Mouse (Mus musculus) CH12.LX (cell line): Measurements from ENCODE around the gene Lime1. TPM values are rescaled to one million over a fixed set of nuclear protein-coding genes. Genes with fewer than 3 reads are reported as not detected.
A peak's percentile ranks its signal among the peaks of the same experiment; 100 is the strongest.

Experiments used
- DNase-seq: peaks from one replicate; pipeline ENCODE4 v3.0.0-alpha.2; 2013; ENCODE audit errors: extremely low read depth
- H3K27ac ChIP-seq: 2 replicates; pipeline ENCODE4 v1.5.1; 2012; ENCODE audit warnings: low read depth, mild to moderate bottlenecking, control low read depth, moderate library complexity; ENCODE audit not compliant: insufficient read depth
- H3K27me3 ChIP-seq: replicated peaks from 2 replicates; pipeline ENCODE3; 2012; ENCODE audit warnings: inconsistent platforms
- H3K36me3 ChIP-seq, 2 experiments: replicated peaks in 1 of 2; 2 replicates each; pipeline versions ENCODE3 to v1.6.1; 2012; ENCODE audit warnings: inconsistent platforms in 1 of 2, low read length in 1 of 2, mild to moderate bottlenecking in 1 of 2, mixed read lengths in 1 of 2, moderate library complexity in 1 of 2; ENCODE audit not compliant: control insufficient read depth in 1 of 2, insufficient read depth in 1 of 2
- H3K4me1 ChIP-seq, 2 experiments: 2 replicates each; pipeline ENCODE4 v1.6.1; 2012; ENCODE audit warnings: inconsistent platforms in 1 of 2, moderate library complexity in 1 of 2; ENCODE audit not compliant: insufficient read depth in 2 of 2, control insufficient read depth in 1 of 2
- H3K4me2 ChIP-seq: 2 replicates; pipeline ENCODE4 v1.6.1; 2012; ENCODE audit warnings: low read depth, mild to moderate bottlenecking, control low read depth; ENCODE audit not compliant: poor library complexity, insufficient read depth, severe bottlenecking
- H3K4me3 ChIP-seq, 3 experiments: fragments of 150-350 bp in 1 of 3; sonication (generic) in 1 of 3; replicated peaks in 1 of 3; 2 replicates each; pipeline versions ENCODE3 to v1.5.1; 2011 to 2012; ENCODE audit warnings: low read depth in 2 of 3, low read length in 2 of 3, mild to moderate bottlenecking in 2 of 3, moderate library complexity in 2 of 3, control low read depth in 1 of 3, improper control_type of control experiment in 1 of 3, inconsistent platforms in 1 of 3, mixed read lengths in 1 of 3; ENCODE audit not compliant: poor library complexity in 1 of 3
- H3K79me2 ChIP-seq: replicated peaks from 2 replicates; pipeline ENCODE4 v1.6.1; 2012; ENCODE audit warnings: mild to moderate bottlenecking, moderate library complexity; ENCODE audit not compliant: control insufficient read depth, poor library complexity, insufficient read depth, severe bottlenecking; ENCODE audit errors: extremely low read depth
- H3K9ac ChIP-seq: 2 replicates; pipeline ENCODE4 v1.6.1; 2012; ENCODE audit warnings: low read depth, mild to moderate bottlenecking, control low read depth, moderate library complexity; ENCODE audit not compliant: insufficient read depth
- H3K9me3 ChIP-seq: replicated peaks from 2 replicates; pipeline ENCODE3; 2012; ENCODE audit warnings: low read length, inconsistent platforms, mixed read lengths
- BHLHE40 ChIP-seq: IDR thresholded peaks from 2 replicates; pipeline ENCODE4 v1.6.1; 2011; ENCODE audit warnings: mild to moderate bottlenecking, low read depth, low read length, improper control_type of control experiment
- CHD1 ChIP-seq: IDR thresholded peaks from 2 replicates; pipeline ENCODE4 v1.6.1; 2012; ENCODE audit warnings: low read depth, low read length, improper control_type of control experiment, inconsistent platforms
- CTCF ChIP-seq, 2 experiments: IDR thresholded peaks in 1 of 2; conservative IDR thresholded peaks in 1 of 2; 2 replicates each; pipeline ENCODE4 v1.5.1; 2011 to 2012; ENCODE audit warnings: low read depth in 2 of 2, low read length in 2 of 2, improper control_type of control experiment in 1 of 2, inconsistent platforms in 1 of 2, mild to moderate bottlenecking in 1 of 2, moderate library complexity in 1 of 2
- E2F4 ChIP-seq: IDR thresholded peaks from 2 replicates; pipeline ENCODE4 v1.6.1; 2011; ENCODE audit warnings: low read depth, low read length, improper control_type of control experiment; ENCODE audit not compliant: insufficient replicate concordance
- ELF1 ChIP-seq: IDR thresholded peaks from 2 replicates; pipeline ENCODE4 v1.6.1; 2014; ENCODE audit warnings: low read depth, mild to moderate bottlenecking, inconsistent platforms, low read length, improper control_type of control experiment
- EP300 ChIP-seq: IDR thresholded peaks from 2 replicates; pipeline ENCODE4 v1.6.1; 2011; ENCODE audit warnings: low read length, improper control_type of control experiment
- ETS1 ChIP-seq: conservative IDR thresholded peaks from 2 replicates; pipeline ENCODE4 v1.6.1; 2012; ENCODE audit warnings: low read depth, mild to moderate bottlenecking, inconsistent platforms, low read length, improper control_type of control experiment, moderate library complexity
- GABPA ChIP-seq: IDR thresholded peaks from 2 replicates; pipeline ENCODE4 v1.6.1; 2012; ENCODE audit warnings: low read depth, low read length, improper control_type of control experiment, inconsistent platforms; ENCODE audit not compliant: insufficient replicate concordance
- HCFC1 ChIP-seq: IDR thresholded peaks from 2 replicates; pipeline ENCODE4 v1.6.1; 2012; ENCODE audit warnings: low read depth, mild to moderate bottlenecking, inconsistent platforms, low read length, improper control_type of control experiment
- JUN ChIP-seq: IDR thresholded peaks from 2 replicates; pipeline ENCODE4 v1.6.1; 2011; ENCODE audit warnings: low read depth, mild to moderate bottlenecking, low read length, improper control_type of control experiment, moderate library complexity; ENCODE audit not compliant: insufficient read depth
- KAT2A ChIP-seq: IDR thresholded peaks from 2 replicates; pipeline ENCODE4 v1.6.1; 2012; ENCODE audit warnings: low read length, improper control_type of control experiment, inconsistent platforms; ENCODE audit not compliant: insufficient replicate concordance
- MAX ChIP-seq: IDR thresholded peaks from 2 replicates; pipeline ENCODE4 v1.6.1; 2011; ENCODE audit warnings: low read length, improper control_type of control experiment
- NELFE ChIP-seq: IDR thresholded peaks from 2 replicates; pipeline ENCODE4 v1.6.1; 2011; ENCODE audit warnings: low read depth, low read length, improper control_type of control experiment
- NRF1 ChIP-seq: IDR thresholded peaks from 2 replicates; pipeline ENCODE4 v1.6.1; 2014; ENCODE audit warnings: low read depth, mild to moderate bottlenecking, inconsistent platforms, low read length, improper control_type of control experiment, moderate library complexity
- PAX5 ChIP-seq: IDR thresholded peaks from 2 replicates; pipeline ENCODE4 v1.6.1; 2012; ENCODE audit warnings: low read length, inconsistent platforms, mixed read lengths
- POLR2A ChIP-seq: IDR thresholded peaks from 2 replicates; pipeline ENCODE4 v1.6.1; 2011; ENCODE audit warnings: low read depth, mild to moderate bottlenecking, improper control_type of control experiment, low read length
- RAD21 ChIP-seq: IDR thresholded peaks from 2 replicates; pipeline ENCODE4 v1.6.1; 2011; ENCODE audit warnings: low read depth, mild to moderate bottlenecking, low read length, improper control_type of control experiment, moderate library complexity
- RCOR1 ChIP-seq: conservative IDR thresholded peaks from 2 replicates; pipeline ENCODE4 v1.6.1; 2012; ENCODE audit warnings: low read depth, mild to moderate bottlenecking, inconsistent platforms, low read length, improper control_type of control experiment
- SIN3A ChIP-seq: IDR thresholded peaks from 2 replicates; pipeline ENCODE4 v1.6.1; 2012; ENCODE audit warnings: low read length, improper control_type of control experiment, inconsistent platforms
- SMC3 ChIP-seq: IDR thresholded peaks from 2 replicates; pipeline ENCODE4 v1.6.1; 2011; ENCODE audit warnings: low read depth, low read length, improper control_type of control experiment
- UBTF ChIP-seq: IDR thresholded peaks from 2 replicates; pipeline ENCODE4 v1.6.1; 2012; ENCODE audit warnings: low read depth, mild to moderate bottlenecking, inconsistent platforms, low read length, improper control_type of control experiment, moderate library complexity
- USF1 ChIP-seq: IDR thresholded peaks from 2 replicates; pipeline ENCODE4 v1.6.1; 2014; ENCODE audit warnings: low read depth, mild to moderate bottlenecking, inconsistent platforms, low read length, improper control_type of control experiment
- USF2 ChIP-seq: conservative IDR thresholded peaks from 2 replicates; pipeline ENCODE4 v1.6.1; 2011; ENCODE audit warnings: low read depth, low read length, improper control_type of control experiment
- ZKSCAN1 ChIP-seq: IDR thresholded peaks from 2 replicates; pipeline ENCODE4 v1.6.1; 2012; ENCODE audit warnings: low read depth, inconsistent platforms, low read length, improper control_type of control experiment, borderline replicate concordance
- ZMIZ1 ChIP-seq: IDR thresholded peaks from 2 replicates; pipeline ENCODE4 v1.6.1; 2012; ENCODE audit warnings: low read depth, mild to moderate bottlenecking, inconsistent platforms, low read length, improper control_type of control experiment
- ZNF384 ChIP-seq: IDR thresholded peaks from 2 replicates; pipeline ENCODE4 v1.6.1; 2012; ENCODE audit warnings: low read depth, low read length, improper control_type of control experiment, inconsistent platforms
- dilution Hi-C: fragments of 300-500 bp; cut with MboI; formaldehyde crosslinking; loops from 2 replicates; pipeline ENCODE4 v1.14.3; 2020; ENCODE audit warnings: low sequenced_read_pairs; ENCODE audit not compliant: extremely low pct_unique_long_range_greater_than_20kb, extremely low pct_ligation_motif_present
- in situ Hi-C: fragments of 300-500 bp; cut with MboI; formaldehyde crosslinking; loops from 3 replicates; pipeline ENCODE4 v1.14.3; 2019; ENCODE audit warnings: low sequenced_read_pairs, low pct_ligation_motif_present, low pct_unique_long_range_greater_than_20kb, mixed read lengths
- polyA plus RNA-seq: library from polyadenylated mRNA; unstranded; fragments of >175 nt; gene quantifications from 2 replicates; pipeline ENCODE4 v1.2.1, GENCODE M21; 2012; ENCODE audit warnings: low read depth; ENCODE audit not compliant: insufficient read length
- total RNA-seq, 2 experiments: library from RNA; depleted of rRNA; stranded (reverse); fragments of 300-350 nt in 1 of 2; fragments of >200 nt in 1 of 2; gene quantifications; 2 replicates each; pipeline ENCODE4 v1.2.3; 2012 to 2014

The Lime1 gene
- total and polyA plus RNA-seq, 3 experiments: 59.7 to 70.7 (median 61.5) TPM

GRCm38 (mm10) chr2:181380251-181380650 is 373 bp downstream of the Lime1 start:
- Histone ChIP-seq H3K9ac (no peak overlapping the region), H3K9me3 (no peaks in the 10 kb centered on the region), H3K4me3 (no peak overlapping the region), H3K4me1 (peaks cover 19 to 45% of the 10 kb centered on the region in 2 experiments), H3K79me2 (peaks cover 14% of the 10 kb centered on the region), H3K27ac (no peak overlapping the region), H3K27me3 (no peaks in the 10 kb centered on the region), H3K36me3 (peaks cover 52 to 85% of the 10 kb centered on the region in 2 experiments), H3K4me2 (no peak overlapping the region)
- DNase-seq: no peak
- in situ Hi-C loops (no loop called here), dilution Hi-C loops (no loop called here)
- no peak for TF ChIP-seq ZMIZ1
- TF ChIP-seq CTCF (conservative IDR thresholded peaks at IDR 0.05 in 1 of 2, IDR thresholded peaks at IDR 0.05 in 1 of 2; ENCODE audit: low read depth in 2 of 2, low read length in 2 of 2): no peak
- TF ChIP-seq HCFC1: no peak
- TF ChIP-seq SMC3: no peak
- no peak for TF ChIP-seq GABPA
- TF ChIP-seq ZNF384: no peak
- TF ChIP-seq JUN: no peak
- no peak for TF ChIP-seq NELFE
- TF ChIP-seq E2F4: no peak

GRCm38 (mm10) chr2:181381107-181381506 is 1.2 kb downstream of the Lime1 start:
- in situ Hi-C loops (no loop called here), dilution Hi-C loops (no loop called here)
- no peaks in the 10 kb centered on the region for H3K9me3 ChIP-seq
- peaks cover 19 to 44% of the 10 kb centered on the region in 2 experiments for H3K4me1 ChIP-seq
- peak; percentile 61 for DNase-seq
- H3K4me3 ChIP-seq: peak overlapping the region; percentile 55 to 63 (median 62)
- TF ChIP-seq SMC3 (no peak), NELFE (peak; percentile 27; the same call in 1 of the 2 replicates), KAT2A (no peak), USF1 (no peak), EP300 (no peak), HCFC1 (no peak), JUN (no peak), ZKSCAN1 (no peak), CHD1 (no peak), SIN3A (no peak), RAD21 (no peak), MAX (no peak), UBTF (no peak), GABPA (no peak), ETS1 (no peak), RCOR1 (no peak), POLR2A (peak; percentile 33; the same call in 1 of the 2 replicates), BHLHE40 (no peak), PAX5 (no peak), USF2 (no peak), CTCF (conservative IDR thresholded peaks at IDR 0.05 in 1 of 2, IDR thresholded peaks at IDR 0.05 in 1 of 2; ENCODE audit: low read depth in 2 of 2, low read length in 2 of 2) (no peak), ELF1 (peak; percentile 74), NRF1 (peak; percentile 73)
- peak overlapping the region; percentile 70 for H3K9ac ChIP-seq
- H3K79me2 ChIP-seq: peaks cover 8% of the 10 kb centered on the region; the same call in 1 of the 2 replicates
- peak overlapping the region; percentile 62 for H3K4me2 ChIP-seq
- no peaks in the 10 kb centered on the region for H3K27me3 ChIP-seq
- peaks cover 56 to 91% of the 10 kb centered on the region in 2 experiments for H3K36me3 ChIP-seq
- peak overlapping the region; percentile 59 for H3K27ac ChIP-seq
